Mouse (Mus musculus) CH12.LX (cell line): ENCODE data around the gene Gm20481. TPM values are rescaled to one million over a fixed set of nuclear protein-coding genes. Genes with fewer than 3 reads are reported as not detected.
A peak's percentile ranks its signal among the peaks of the same experiment; 100 is the strongest.

ENCODE experiments used
- DNase-seq: peaks from one replicate; pipeline ENCODE4 v3.0.0-alpha.2; 2013; ENCODE audit errors: extremely low read depth
- H3K27ac ChIP-seq: 2 replicates; pipeline ENCODE4 v1.5.1; 2012; ENCODE audit warnings: low read depth, mild to moderate bottlenecking, control low read depth, moderate library complexity; ENCODE audit not compliant: insufficient read depth
- H3K27me3 ChIP-seq: replicated peaks from 2 replicates; pipeline ENCODE3; 2012; ENCODE audit warnings: inconsistent platforms
- H3K36me3 ChIP-seq, 2 experiments: replicated peaks in 1 of 2; 2 replicates each; pipeline versions ENCODE3 to v1.6.1; 2012; ENCODE audit warnings: inconsistent platforms in 1 of 2, low read length in 1 of 2, mild to moderate bottlenecking in 1 of 2, mixed read lengths in 1 of 2, moderate library complexity in 1 of 2; ENCODE audit not compliant: control insufficient read depth in 1 of 2, insufficient read depth in 1 of 2
- H3K4me1 ChIP-seq, 2 experiments: 2 replicates each; pipeline ENCODE4 v1.6.1; 2012; ENCODE audit warnings: inconsistent platforms in 1 of 2, moderate library complexity in 1 of 2; ENCODE audit not compliant: insufficient read depth in 2 of 2, control insufficient read depth in 1 of 2
- H3K4me2 ChIP-seq: 2 replicates; pipeline ENCODE4 v1.6.1; 2012; ENCODE audit warnings: low read depth, mild to moderate bottlenecking, control low read depth; ENCODE audit not compliant: poor library complexity, insufficient read depth, severe bottlenecking
- H3K4me3 ChIP-seq, 3 experiments: fragments of 150-350 bp in 1 of 3; sonication (generic) in 1 of 3; replicated peaks in 1 of 3; 2 replicates each; pipeline versions ENCODE3 to v1.5.1; 2011 to 2012; ENCODE audit warnings: low read depth in 2 of 3, low read length in 2 of 3, mild to moderate bottlenecking in 2 of 3, moderate library complexity in 2 of 3, control low read depth in 1 of 3, improper control_type of control experiment in 1 of 3, inconsistent platforms in 1 of 3, mixed read lengths in 1 of 3; ENCODE audit not compliant: poor library complexity in 1 of 3
- H3K79me2 ChIP-seq: replicated peaks from 2 replicates; pipeline ENCODE4 v1.6.1; 2012; ENCODE audit warnings: mild to moderate bottlenecking, moderate library complexity; ENCODE audit not compliant: control insufficient read depth, poor library complexity, insufficient read depth, severe bottlenecking; ENCODE audit errors: extremely low read depth
- H3K9ac ChIP-seq: 2 replicates; pipeline ENCODE4 v1.6.1; 2012; ENCODE audit warnings: low read depth, mild to moderate bottlenecking, control low read depth, moderate library complexity; ENCODE audit not compliant: insufficient read depth
- H3K9me3 ChIP-seq: replicated peaks from 2 replicates; pipeline ENCODE3; 2012; ENCODE audit warnings: low read length, inconsistent platforms, mixed read lengths
- CHD1 ChIP-seq: IDR thresholded peaks from 2 replicates; pipeline ENCODE4 v1.6.1; 2012; ENCODE audit warnings: low read depth, low read length, improper control_type of control experiment, inconsistent platforms
- E2F4 ChIP-seq: IDR thresholded peaks from 2 replicates; pipeline ENCODE4 v1.6.1; 2011; ENCODE audit warnings: low read depth, low read length, improper control_type of control experiment; ENCODE audit not compliant: insufficient replicate concordance
- ELF1 ChIP-seq: IDR thresholded peaks from 2 replicates; pipeline ENCODE4 v1.6.1; 2014; ENCODE audit warnings: low read depth, mild to moderate bottlenecking, inconsistent platforms, low read length, improper control_type of control experiment
- EP300 ChIP-seq: IDR thresholded peaks from 2 replicates; pipeline ENCODE4 v1.6.1; 2011; ENCODE audit warnings: low read length, improper control_type of control experiment
- HCFC1 ChIP-seq: IDR thresholded peaks from 2 replicates; pipeline ENCODE4 v1.6.1; 2012; ENCODE audit warnings: low read depth, mild to moderate bottlenecking, inconsistent platforms, low read length, improper control_type of control experiment
- MAZ ChIP-seq: IDR thresholded peaks from 2 replicates; pipeline ENCODE4 v1.6.1; 2012; ENCODE audit warnings: low read depth, mild to moderate bottlenecking, inconsistent platforms, low read length, improper control_type of control experiment, moderate library complexity
- MXI1 ChIP-seq: IDR thresholded peaks from 2 replicates; pipeline ENCODE4 v1.6.1; 2011; ENCODE audit warnings: mild to moderate bottlenecking, low read depth, low read length, improper control_type of control experiment
- MYC ChIP-seq: IDR thresholded peaks from 2 replicates; pipeline ENCODE4 v1.6.1; 2011; ENCODE audit warnings: low read depth, mild to moderate bottlenecking, improper control_type of control experiment, low read length
- NELFE ChIP-seq: IDR thresholded peaks from 2 replicates; pipeline ENCODE4 v1.6.1; 2011; ENCODE audit warnings: low read depth, low read length, improper control_type of control experiment
- NRF1 ChIP-seq: IDR thresholded peaks from 2 replicates; pipeline ENCODE4 v1.6.1; 2014; ENCODE audit warnings: low read depth, mild to moderate bottlenecking, inconsistent platforms, low read length, improper control_type of control experiment, moderate library complexity
- PAX5 ChIP-seq: IDR thresholded peaks from 2 replicates; pipeline ENCODE4 v1.6.1; 2012; ENCODE audit warnings: low read length, inconsistent platforms, mixed read lengths
- POLR2A ChIP-seq: IDR thresholded peaks from 2 replicates; pipeline ENCODE4 v1.6.1; 2011; ENCODE audit warnings: low read depth, mild to moderate bottlenecking, improper control_type of control experiment, low read length
- POLR2AphosphoS2 ChIP-seq: IDR thresholded peaks from 2 replicates; pipeline ENCODE4 v1.6.1; 2011; ENCODE audit warnings: low read depth, low read length, improper control_type of control experiment
- RAD21 ChIP-seq: IDR thresholded peaks from 2 replicates; pipeline ENCODE4 v1.6.1; 2011; ENCODE audit warnings: low read depth, mild to moderate bottlenecking, low read length, improper control_type of control experiment, moderate library complexity
- SIN3A ChIP-seq: IDR thresholded peaks from 2 replicates; pipeline ENCODE4 v1.6.1; 2012; ENCODE audit warnings: low read length, improper control_type of control experiment, inconsistent platforms
- SMC3 ChIP-seq: IDR thresholded peaks from 2 replicates; pipeline ENCODE4 v1.6.1; 2011; ENCODE audit warnings: low read depth, low read length, improper control_type of control experiment
- TBP ChIP-seq: conservative IDR thresholded peaks from 2 replicates; pipeline ENCODE4 v1.6.1; 2011; ENCODE audit warnings: low read depth, low read length, improper control_type of control experiment
- TCF12 ChIP-seq: IDR thresholded peaks from 2 replicates; pipeline ENCODE4 v1.6.1; 2014; ENCODE audit warnings: low read depth, mild to moderate bottlenecking, inconsistent platforms, low read length, improper control_type of control experiment
- UBTF ChIP-seq: IDR thresholded peaks from 2 replicates; pipeline ENCODE4 v1.6.1; 2012; ENCODE audit warnings: low read depth, mild to moderate bottlenecking, inconsistent platforms, low read length, improper control_type of control experiment, moderate library complexity
- USF2 ChIP-seq: conservative IDR thresholded peaks from 2 replicates; pipeline ENCODE4 v1.6.1; 2011; ENCODE audit warnings: low read depth, low read length, improper control_type of control experiment
- ZC3H11A ChIP-seq: IDR thresholded peaks from 2 replicates; pipeline ENCODE4 v1.6.1; 2012; ENCODE audit warnings: low read depth, mild to moderate bottlenecking, inconsistent platforms, low read length, improper control_type of control experiment
- ZKSCAN1 ChIP-seq: IDR thresholded peaks from 2 replicates; pipeline ENCODE4 v1.6.1; 2012; ENCODE audit warnings: low read depth, inconsistent platforms, low read length, improper control_type of control experiment, borderline replicate concordance
- ZMIZ1 ChIP-seq: IDR thresholded peaks from 2 replicates; pipeline ENCODE4 v1.6.1; 2012; ENCODE audit warnings: low read depth, mild to moderate bottlenecking, inconsistent platforms, low read length, improper control_type of control experiment
- ZNF384 ChIP-seq: IDR thresholded peaks from 2 replicates; pipeline ENCODE4 v1.6.1; 2012; ENCODE audit warnings: low read depth, low read length, improper control_type of control experiment, inconsistent platforms
- dilution Hi-C: fragments of 300-500 bp; cut with MboI; formaldehyde crosslinking; loops from 2 replicates; pipeline ENCODE4 v1.14.3; 2020; ENCODE audit warnings: low sequenced_read_pairs; ENCODE audit not compliant: extremely low pct_unique_long_range_greater_than_20kb, extremely low pct_ligation_motif_present
- in situ Hi-C: fragments of 300-500 bp; cut with MboI; formaldehyde crosslinking; loops from 3 replicates; pipeline ENCODE4 v1.14.3; 2019; ENCODE audit warnings: low sequenced_read_pairs, low pct_ligation_motif_present, low pct_unique_long_range_greater_than_20kb, mixed read lengths
- polyA plus RNA-seq: library from polyadenylated mRNA; unstranded; fragments of >175 nt; gene quantifications from 2 replicates; pipeline ENCODE4 v1.2.1, GENCODE M21; 2012; ENCODE audit warnings: low read depth; ENCODE audit not compliant: insufficient read length
- total RNA-seq, 2 experiments: library from RNA; depleted of rRNA; stranded (reverse); fragments of 300-350 nt in 1 of 2; fragments of >200 nt in 1 of 2; gene quantifications; 2 replicates each; pipeline ENCODE4 v1.2.3; 2012 to 2014

Gene Gm20481
- total and polyA plus RNA-seq, 3 experiments, result not detected

DNA sequence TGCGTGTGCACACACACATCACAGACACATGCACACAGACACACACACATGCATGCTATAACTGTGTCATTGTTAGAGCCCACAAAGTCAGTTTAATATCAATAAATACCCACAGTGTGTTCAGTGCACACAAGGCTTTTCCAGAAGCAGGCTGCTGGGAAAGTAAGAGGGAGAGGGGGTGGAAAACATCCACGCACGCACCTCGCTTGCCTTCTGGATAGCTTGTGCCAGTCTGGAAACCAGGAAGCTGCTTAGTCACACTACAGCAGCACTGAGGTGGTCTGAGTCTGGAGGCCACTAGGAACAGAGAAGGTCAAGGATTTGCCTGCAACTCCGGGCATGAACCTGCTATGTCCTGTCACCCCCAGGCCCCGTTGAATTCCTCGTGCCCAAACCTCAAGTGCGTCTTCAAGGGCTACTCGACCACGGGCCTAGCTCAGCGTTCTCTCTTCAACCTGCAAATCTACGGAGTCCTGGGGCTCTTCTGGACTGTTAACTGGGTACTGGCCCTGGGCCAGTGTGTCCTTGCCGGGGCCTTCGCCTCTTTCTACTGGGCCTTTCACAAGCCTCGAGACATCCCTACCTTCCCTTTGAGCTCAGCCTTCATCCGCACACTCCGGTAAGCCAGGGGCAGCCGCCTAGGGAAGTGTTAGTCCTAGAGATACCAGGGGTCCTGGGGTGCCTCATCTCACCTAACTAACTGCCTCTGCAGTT lies 42.2 kb upstream of the Gm20481 start:
- peaks cover 0 to 3% of the 10 kb centered on the region in 2 experiments for H3K36me3 ChIP-seq
- DNase-seq, result no peak
- no peaks in the 10 kb centered on the region for H3K27me3 ChIP-seq
- H3K9ac ChIP-seq, result no peak overlapping the region
- no peaks in the 10 kb centered on the region for H3K9me3 ChIP-seq
- TF ChIP-seq NELFE, result no peak
- peaks cover 19 to 32% of the 10 kb centered on the region in 2 experiments for H3K4me1 ChIP-seq
- H3K4me2 ChIP-seq, result no peak overlapping the region
- no peaks in the 10 kb centered on the region for H3K79me2 ChIP-seq
- in situ Hi-C loops, result no loop called here
- dilution Hi-C loops, result no loop called here
- no peak overlapping the region for H3K27ac ChIP-seq
- no peak overlapping the region for H3K4me3 ChIP-seq

DNA sequence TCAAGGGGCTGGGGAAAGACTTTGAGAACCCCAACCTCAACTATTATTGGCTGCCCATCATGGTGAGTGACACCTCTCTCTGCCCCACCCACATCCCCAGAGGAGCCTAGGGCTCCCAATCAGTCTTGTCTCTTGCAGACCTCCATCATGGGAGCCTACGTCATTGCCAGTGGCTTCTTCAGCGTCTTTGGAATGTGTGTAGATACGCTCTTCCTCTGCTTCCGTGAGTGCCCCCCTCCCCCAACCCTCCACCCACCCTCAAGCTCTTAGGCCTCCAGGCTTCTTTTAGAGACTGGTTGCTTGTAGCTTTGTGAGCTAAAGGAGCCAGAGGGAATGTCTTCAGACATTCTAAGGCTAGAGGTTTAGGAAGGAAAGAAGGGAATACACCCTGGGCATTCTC lies 40.9 kb upstream of the Gm20481 start:
- H3K9me3 ChIP-seq, result no peaks in the 10 kb centered on the region
- no peaks in the 10 kb centered on the region for H3K79me2 ChIP-seq
- no peak overlapping the region for H3K4me3 ChIP-seq
- H3K27me3 ChIP-seq, result no peaks in the 10 kb centered on the region
- dilution Hi-C loops, result no loop called here
- no peak overlapping the region for H3K4me2 ChIP-seq
- no peak overlapping the region for H3K27ac ChIP-seq
- DNase-seq, result no peak
- H3K4me1 ChIP-seq, result peaks cover 12 to 31% of the 10 kb centered on the region in 2 experiments
- in situ Hi-C loops, result no loop called here
- no peak overlapping the region for H3K9ac ChIP-seq
- H3K36me3 ChIP-seq, result peaks cover 2 to 17% of the 10 kb centered on the region in 2 experiments
- TF ChIP-seq USF2 (no peak), E2F4 (no peak), CHD1 (no peak)

DNA sequence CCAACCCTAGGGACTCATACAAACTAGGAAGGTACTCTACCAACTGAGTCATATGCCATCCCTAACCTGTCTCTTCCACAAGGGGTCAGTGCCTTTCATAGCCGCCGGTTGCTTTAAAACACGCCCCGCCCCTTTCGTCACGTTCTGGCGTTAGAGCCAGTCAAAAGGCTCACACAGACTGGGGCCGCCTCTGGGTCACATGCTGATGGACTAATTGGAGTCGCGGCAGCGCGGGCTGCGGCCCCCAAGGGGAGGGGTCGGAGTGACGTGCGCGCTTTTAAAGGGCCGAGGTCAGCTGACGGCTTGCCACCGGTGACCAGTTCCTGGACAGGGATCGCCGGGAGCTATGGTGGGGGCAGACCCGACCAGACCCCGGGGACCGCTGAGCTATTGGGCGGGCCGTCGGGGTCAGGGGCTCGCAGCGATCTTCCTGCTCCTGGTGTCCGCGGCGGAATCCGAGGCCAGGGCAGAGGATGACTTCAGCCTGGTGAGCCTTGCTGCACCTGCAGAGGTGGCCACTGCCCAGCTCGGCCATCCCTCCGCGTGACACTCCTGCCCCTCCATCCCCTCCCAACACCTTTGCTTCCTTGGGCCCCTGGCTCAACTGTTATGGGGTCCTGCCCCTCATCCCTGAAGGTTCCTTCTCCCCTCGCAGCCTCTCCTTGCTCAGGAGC lies 38.5 kb upstream of the Gm20481 start, which contains the start of gene Neu1:
Gene Neu1, plus strand, starts transcription at position 193 of the 674 bp plus-strand sequence.
- Histone ChIP-seq H3K79me2 (no peaks in the 10 kb centered on the region), H3K9me3 (no peaks in the 10 kb centered on the region), H3K4me2 (peak within 1 kb of the TSS; percentile 87), H3K27ac (peak within 1 kb of the TSS; percentile 6; the same call in 1 of the 2 replicates), H3K4me1 (peaks cover 11 to 39% of the 10 kb centered on the region in 2 experiments), H3K4me3 (peak within 1 kb of the TSS; percentile 77 to 82 (median 79)), H3K9ac (peak within 1 kb of the TSS; percentile 28), H3K27me3 (no peaks in the 10 kb centered on the region), H3K36me3 (peaks cover 16 to 40% of the 10 kb centered on the region in 2 experiments)
- peak; percentile 100 for DNase-seq
- dilution Hi-C loops, result no loop called here
- in situ Hi-C loops, result no loop called here
- peak; percentile 40; the same call in 1 of the 2 replicates for TF ChIP-seq NRF1
- peak; percentile 52 for TF ChIP-seq HCFC1
- no peak for TF ChIP-seq UBTF
- peak; percentile 36 for TF ChIP-seq RAD21
- peak; percentile 86 for TF ChIP-seq MAZ
- peak; percentile 85 for TF ChIP-seq TBP
- no peak for TF ChIP-seq PAX5
- peak; percentile 58 for TF ChIP-seq ZMIZ1
- TF ChIP-seq CHD1, result no peak
- no peak for TF ChIP-seq ZNF384
- TF ChIP-seq ZKSCAN1, result no peak
- peak; percentile 78 for TF ChIP-seq POLR2A
- TF ChIP-seq ELF1, result peak; percentile 63
- TF ChIP-seq POLR2AphosphoS2, result no peak
- TF ChIP-seq MYC, result 0 out of 2 replicates have a peak, but pooled peaks have one; percentile 14
- TF ChIP-seq MXI1, result peak; percentile 29
- peak; percentile 70 for TF ChIP-seq USF2
- peak; percentile 60; the same call in 1 of the 2 replicates for TF ChIP-seq TCF12
- TF ChIP-seq SMC3, result peak; percentile 59
- TF ChIP-seq EP300, result no peak
- peak; percentile 92 for TF ChIP-seq SIN3A
- TF ChIP-seq ZC3H11A, result no peak
